Mouse (Mus musculus) embryonic fibroblast, embryonic 13.5 days (primary cell): ENCODE measurements at regions not wholly inside any gene's neighbourhood (a gene's known extent, or its start where the extent isn't known, plus 50 kb on each side); places are given as distances from the start of the nearest gene placed in this dataset.

Experiments used
- CTCF ChIP-seq: IDR thresholded peaks from 2 replicates; pipeline ENCODE4 v1.5.1; 2011; ENCODE audit warnings: mild to moderate bottlenecking, control low read depth, low read length, moderate library complexity, borderline replicate concordance; ENCODE audit not compliant: insufficient read depth
- POLR2A ChIP-seq: IDR thresholded peaks from 2 replicates; pipeline ENCODE4 v1.6.1; 2011; ENCODE audit warnings: low read depth, mild to moderate bottlenecking, control low read depth, low read length, moderate library complexity

DNA sequence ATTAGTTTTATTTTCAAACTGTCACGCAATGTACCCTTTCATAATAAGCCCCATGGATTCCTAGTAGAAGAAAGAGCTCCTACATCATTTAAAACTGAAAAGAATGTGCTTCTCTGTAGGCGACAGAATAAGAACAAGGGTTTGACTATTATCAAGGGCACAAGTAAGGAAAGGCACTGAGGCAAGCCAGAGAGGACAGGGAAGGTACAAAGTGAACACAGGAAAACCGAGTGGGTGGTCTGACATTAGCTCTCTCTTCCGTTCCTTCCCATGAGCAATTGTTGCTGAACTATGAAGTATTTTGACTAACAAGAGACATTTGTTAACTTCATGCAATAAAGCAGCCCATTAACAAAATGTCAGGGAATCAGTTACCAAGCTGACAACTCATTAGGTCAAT is 194.2 kb downstream of the Gria2 start:
- TF ChIP-seq CTCF (no peak), POLR2A (no peak)
